Mouse (Mus musculus) MN1 (cell line): Measurements from ENCODE around the gene Card19.

Source experiments
- DNase-seq: peaks from one replicate; pipeline ENCODE4 v3.0.0-alpha.2; 2016; ENCODE audit warnings: low spot score

Gene Card19

GRCm38 (mm10) chr13:49225633-49226032 is 9.8 kb upstream of the Card19 start:
- no peak for DNase-seq

GRCm38 (mm10) chr13:49225159-49225558 is 9.3 kb upstream of the Card19 start:
- no peak for DNase-seq

GRCm38 (mm10) chr13:49224729-49225128 is 8.9 kb upstream of the Card19 start:
- DNase-seq: no peak

- DNase-seq: no peak
These were observed 8.5 kb upstream of the Card19 start for GRCm38 (mm10) chr13:49224314-49224713.

GRCm38 (mm10) chr13:49220912-49221311 is 5.1 kb upstream of the Card19 start:
- no peak for DNase-seq

- no peak for DNase-seq
These were observed 3.5 kb upstream of the Card19 start for GRCm38 (mm10) chr13:49219367-49219766.

- DNase-seq: no peak
These were observed 2.8 kb upstream of the Card19 start for GRCm38 (mm10) chr13:49218651-49219050.

- DNase-seq: no peak
These were observed 1.1 kb upstream of the Card19 start for GRCm38 (mm10) chr13:49216808-49217561.

- DNase-seq: no peak
These were observed 349 bp upstream of the Card19 start for GRCm38 (mm10) chr13:49216220-49216552.

- no peak for DNase-seq
These were observed 721 bp downstream of the Card19 start for GRCm38 (mm10) chr13:49215128-49215503.

GRCm38 (mm10) chr13:49214454-49214853 is 1.4 kb downstream of the Card19 start:
- DNase-seq: no peak

GRCm38 (mm10) chr13:49213531-49213932 is 2.3 kb downstream of the Card19 start:
- peak; percentile 73 for DNase-seq

- DNase-seq: no peak
These were observed 2.9 kb downstream of the Card19 start for GRCm38 (mm10) chr13:49212711-49213500.

GRCm38 (mm10) chr13:49209306-49209705 is 6.5 kb downstream of the Card19 start:
- DNase-seq: no peak

GRCm38 (mm10) chr13:49206341-49206740 is 9.5 kb downstream of the Card19 start:
- DNase-seq: no peak

- DNase-seq: peak; percentile 71
These were observed 10.3 kb downstream of the Card19 start for GRCm38 (mm10) chr13:49205381-49205998.

- DNase-seq: no peak
These were observed 13.3 kb downstream of the Card19 start for GRCm38 (mm10) chr13:49202556-49202955.

- no peak for DNase-seq
These were observed 15.1 kb downstream of the Card19 start for GRCm38 (mm10) chr13:49200688-49201087.

- no peak for DNase-seq
These were observed 15.9 kb downstream of the Card19 start for GRCm38 (mm10) chr13:49199891-49200290.

- DNase-seq: no peak
These were observed 17.1 kb downstream of the Card19 start for GRCm38 (mm10) chr13:49198734-49199133.

GRCm38 (mm10) chr13:49196766-49197165 is 19.1 kb downstream of the Card19 start:
- DNase-seq: no peak

GRCm38 (mm10) chr13:49196211-49196610 is 19.6 kb downstream of the Card19 start:
- DNase-seq: no peak

GRCm38 (mm10) chr13:49195651-49196050 is 20.2 kb downstream of the Card19 start:
- no peak for DNase-seq
